Mouse (Mus musculus): ENCODE data around the gene Tbc1d1.

Gene Tbc1d1

DNA sequence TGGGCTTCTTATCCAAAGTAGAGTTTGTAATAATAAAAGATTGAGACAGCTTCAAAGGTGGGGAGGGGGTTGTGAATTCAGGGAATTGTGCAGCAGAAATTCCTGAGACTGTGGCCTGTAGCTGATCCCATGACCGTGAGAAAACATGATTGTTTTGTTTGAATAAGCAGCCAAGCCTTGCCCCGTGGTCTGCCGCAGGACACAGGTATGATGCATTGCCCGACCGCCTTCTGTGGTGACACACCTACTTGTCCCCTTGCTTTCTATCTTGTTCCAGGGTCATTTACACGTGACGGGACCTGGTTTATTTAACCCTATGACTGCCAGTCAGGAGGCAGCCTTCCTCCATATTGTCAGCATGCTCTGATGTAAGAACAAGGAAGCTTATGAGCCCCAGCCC lies 123.6 kb downstream of the Tbc1d1 start:
- no peak for DNase-seq (ENCODE audit: low read depth, low spot score)

DNA sequence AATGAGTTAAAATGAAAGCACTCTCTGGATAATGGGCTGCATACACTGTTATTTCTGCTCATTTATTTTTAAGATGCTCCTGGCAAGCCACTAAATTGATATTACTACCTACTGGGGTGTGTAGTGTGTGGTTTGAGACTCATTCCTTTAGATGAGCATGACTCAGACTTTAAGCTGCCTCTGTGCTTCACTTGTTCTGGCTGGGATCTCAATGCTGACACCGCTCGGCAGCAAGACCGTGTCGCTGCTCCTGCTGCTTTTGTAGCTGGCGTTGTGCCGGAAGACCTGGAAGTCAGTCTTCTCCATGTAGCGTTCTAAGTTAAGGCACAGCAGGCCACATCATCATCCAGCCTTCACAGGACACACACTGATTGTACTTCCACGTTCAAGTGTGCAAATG lies 124.1 kb downstream of the Tbc1d1 start:
- DNase-seq (ENCODE audit: low read depth, low spot score) = no peak

DNA sequence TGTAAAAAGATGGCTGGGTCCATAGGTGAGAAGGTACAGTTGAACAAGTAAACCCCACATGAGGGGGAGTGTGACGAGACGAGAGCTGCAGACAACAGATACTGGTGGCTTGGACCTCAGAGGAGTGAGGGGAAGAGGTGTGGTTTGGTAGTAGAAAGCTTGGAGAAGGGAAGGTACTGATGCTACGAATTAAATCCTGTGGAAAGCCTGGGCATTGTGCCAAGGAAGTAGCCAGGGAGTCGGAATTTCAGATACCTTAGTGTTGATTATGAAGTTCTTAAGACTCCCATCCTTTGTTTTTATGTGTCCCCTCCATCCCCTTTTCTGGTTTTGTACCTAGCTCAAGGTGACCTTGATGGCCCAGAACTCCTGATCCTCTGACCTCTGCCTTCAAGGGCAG lies 124.5 kb downstream of the Tbc1d1 start:
- DNase-seq (ENCODE audit: low read depth, low spot score) = no peak

DNA sequence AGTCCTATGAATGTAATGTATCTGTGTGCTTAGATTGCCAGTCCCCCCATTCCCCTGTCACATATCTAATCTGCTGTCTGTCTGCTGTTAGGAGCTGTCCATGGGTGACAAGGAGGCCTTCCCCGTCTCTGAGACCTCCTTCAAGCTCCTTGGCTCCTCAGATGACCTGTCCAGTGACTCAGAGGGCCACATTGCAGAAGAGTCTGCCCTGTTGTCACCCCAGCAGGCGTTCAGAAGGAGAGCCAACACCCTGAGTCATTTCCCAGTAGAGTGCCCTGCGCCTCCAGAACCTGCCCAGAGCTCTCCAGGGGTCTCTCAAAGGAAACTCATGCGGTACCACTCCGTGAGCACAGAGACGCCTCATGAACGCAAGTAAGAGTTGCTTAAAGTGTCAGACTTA lies 125.6 kb downstream of the Tbc1d1 start:
- DNase-seq (ENCODE audit: low read depth, low spot score) = no peak

DNA sequence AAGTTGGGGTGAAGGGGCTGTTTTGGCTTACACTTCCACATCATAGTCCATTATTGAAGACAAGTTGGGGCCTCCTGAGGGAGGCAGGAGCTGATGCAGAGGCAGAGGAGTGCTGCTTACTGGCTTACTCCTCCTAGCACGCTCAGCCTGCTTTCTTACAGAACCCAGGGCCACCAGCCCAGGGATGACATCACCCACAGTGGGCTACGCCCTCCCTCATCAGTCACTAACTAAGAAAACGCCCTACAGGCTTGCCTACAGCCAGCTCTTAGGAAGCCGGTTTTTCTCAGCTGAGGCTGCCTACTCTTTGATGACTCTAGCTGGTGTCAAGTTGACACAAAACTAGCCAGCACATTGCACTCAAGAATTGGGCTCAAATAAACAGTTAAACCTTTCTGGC lies 126.5 kb downstream of the Tbc1d1 start:
- peak; percentile 33 for DNase-seq (ENCODE audit: low read depth, low spot score)

DNA sequence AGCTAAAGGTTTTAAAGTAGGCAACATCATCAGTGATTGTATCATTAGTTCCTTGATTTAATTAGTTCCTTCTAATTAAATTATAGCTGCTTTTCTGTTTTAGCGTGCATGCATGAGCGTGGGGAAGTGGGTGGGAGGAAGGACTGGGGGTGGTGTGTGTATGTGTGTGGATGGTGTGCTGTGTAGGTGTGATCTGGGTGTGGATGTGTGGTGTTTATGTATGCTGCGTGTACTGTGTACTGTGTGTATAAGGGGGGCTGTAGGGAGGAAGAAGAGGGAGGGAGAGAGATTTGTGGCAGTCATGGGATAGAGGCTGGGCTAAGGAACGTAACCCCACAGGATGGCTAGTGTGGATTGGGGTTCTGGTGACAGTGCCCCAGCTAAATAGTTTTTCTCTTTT lies 129.2 kb downstream of the Tbc1d1 start:
- no peak for DNase-seq (ENCODE audit: low read depth, low spot score)

DNA sequence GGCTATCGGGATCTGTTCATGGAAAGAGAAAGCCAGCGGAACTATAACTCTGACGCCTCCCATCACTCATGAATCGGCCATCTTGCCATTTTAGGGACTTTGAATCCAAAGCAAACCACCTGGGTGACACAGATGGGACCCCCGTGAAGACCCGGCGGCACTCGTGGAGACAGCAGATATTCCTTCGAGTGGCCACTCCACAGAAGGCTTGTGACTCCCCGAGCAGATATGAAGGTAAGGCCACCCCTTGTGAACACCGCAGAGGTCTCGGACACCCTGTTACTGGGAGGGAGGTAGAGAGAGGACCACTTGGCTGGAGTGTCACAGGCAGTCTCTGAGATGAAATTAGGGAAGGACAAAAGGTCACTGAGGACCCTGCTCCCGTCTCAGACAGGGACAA lies 129.7 kb downstream of the Tbc1d1 start:
- no peak for DNase-seq (ENCODE audit: low read depth, low spot score)

DNA sequence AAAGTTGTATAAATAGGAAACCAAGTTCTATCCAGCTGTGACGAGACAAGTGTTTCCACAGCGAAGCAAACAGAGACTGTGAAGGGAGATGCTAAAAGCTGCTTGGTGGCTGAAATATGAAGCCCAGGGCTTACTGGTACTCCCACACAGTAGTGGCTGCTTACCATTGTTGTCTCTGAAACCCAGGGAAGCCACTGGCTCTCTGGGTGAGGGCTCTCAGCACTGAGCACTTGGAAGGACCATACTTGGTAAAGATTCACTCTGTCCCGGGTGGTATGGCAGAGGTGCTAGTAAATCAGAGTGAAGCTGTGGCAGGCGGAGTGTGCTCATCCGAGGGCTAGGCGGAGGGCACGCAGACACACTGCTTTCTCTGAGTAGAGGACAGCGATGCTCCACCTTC lies 131.2 kb downstream of the Tbc1d1 start:
- no peak for DNase-seq (ENCODE audit: low read depth, low spot score)

DNA sequence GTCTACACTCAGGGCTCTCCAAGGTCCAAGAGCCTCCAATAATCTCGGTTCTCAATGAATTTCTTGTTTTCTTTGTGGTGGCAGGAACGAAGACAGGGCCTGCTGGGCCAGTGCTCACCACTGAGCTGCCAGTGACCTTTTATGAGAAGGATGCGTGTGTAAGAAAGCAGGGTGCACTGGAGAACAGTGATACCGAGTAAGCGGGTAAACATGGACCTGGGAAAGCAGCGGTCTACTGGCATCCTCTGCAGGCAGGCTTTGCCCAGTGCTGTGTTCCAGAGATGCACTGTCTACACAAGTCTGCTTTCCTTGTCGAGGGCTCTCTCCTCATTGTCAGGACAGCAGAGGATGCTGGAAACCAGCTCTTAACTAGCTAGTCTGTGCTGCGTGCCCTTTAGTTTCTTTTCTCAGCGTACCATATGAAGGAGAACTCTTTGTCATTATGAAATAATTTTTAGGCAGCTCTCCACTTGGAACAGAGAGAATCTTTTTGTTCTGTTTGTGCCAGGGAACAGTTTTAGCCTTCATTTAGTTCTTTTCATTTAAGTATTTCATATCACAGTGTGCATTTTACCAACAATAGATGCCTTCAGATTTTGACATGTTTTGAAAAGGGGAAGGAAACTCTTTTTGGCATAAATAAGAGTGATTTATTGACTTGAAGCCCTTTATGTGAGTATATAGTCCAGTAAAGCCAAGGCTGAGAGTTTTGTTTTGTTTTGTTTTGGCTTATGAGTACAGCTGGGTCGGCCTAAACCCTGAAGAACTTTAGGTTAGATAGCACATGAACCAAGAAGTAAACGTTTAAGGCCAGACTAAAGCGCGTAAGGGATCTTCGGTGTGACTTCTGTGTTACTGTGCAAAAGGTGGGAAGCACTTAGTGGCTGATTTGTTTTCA lies 132.2 kb downstream of the Tbc1d1 start:
- no peak for DNase-seq (ENCODE audit: low read depth, low spot score)

DNA sequence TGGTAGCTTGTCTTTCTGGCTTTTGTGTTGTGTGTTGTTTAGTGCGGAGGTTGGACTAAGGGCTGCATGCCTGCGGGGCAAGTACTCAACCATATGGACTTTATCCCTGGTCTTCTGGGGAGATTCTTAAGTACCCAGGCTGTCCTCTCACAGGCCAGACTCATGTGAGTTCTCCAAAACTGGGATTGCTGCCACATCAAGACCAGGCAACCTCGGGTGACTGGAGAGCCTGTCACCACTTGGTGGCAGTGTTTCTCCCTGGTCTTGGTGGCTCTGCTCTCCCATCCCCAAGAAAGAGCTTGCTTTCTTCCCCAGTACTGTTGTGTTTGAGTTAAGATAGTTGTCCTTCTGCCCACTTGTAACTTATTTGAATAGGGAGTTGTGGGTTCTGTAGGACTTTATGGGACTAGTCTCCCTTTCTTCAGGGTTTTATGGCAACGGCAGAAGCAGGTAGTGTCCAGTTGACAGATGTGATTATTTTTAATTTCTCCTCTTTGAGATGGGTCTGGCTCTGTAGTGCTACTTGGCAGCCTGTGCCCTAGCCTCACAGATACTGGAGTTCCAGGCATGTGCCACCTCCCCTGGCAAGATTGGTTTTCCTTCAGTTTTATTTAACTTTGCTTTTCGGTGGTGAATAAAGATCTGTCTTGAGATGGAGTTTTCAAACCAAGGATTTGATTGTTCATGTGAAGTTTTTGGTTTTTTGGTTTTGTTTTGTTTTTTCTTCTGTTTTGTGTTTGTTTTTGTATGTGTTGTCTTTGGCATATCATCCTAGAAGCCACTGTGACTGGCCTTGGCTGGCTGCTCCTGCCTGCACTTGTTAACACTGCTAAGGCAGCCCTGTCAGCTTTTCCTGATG lies 133.3 kb downstream of the Tbc1d1 start:
- peak; percentile 77 for DNase-seq (ENCODE audit: low read depth, low spot score)

DNA sequence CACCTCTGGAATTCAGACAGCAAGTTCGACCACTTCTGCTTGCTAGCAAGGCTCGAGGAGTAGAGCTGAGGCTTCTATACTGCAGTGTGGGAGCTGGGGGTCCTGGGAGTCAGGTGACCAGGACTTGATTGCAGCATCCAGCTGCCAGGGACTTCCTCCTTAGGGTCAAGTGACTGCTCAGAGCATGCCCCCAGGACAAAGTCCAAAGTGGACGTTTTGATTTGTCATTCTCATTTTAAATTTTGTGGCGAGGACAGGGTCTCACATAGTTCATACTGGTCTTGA lies 133.9 kb downstream of the Tbc1d1 start:
- DNase-seq (ENCODE audit: low read depth, low spot score) = no peak

DNA sequence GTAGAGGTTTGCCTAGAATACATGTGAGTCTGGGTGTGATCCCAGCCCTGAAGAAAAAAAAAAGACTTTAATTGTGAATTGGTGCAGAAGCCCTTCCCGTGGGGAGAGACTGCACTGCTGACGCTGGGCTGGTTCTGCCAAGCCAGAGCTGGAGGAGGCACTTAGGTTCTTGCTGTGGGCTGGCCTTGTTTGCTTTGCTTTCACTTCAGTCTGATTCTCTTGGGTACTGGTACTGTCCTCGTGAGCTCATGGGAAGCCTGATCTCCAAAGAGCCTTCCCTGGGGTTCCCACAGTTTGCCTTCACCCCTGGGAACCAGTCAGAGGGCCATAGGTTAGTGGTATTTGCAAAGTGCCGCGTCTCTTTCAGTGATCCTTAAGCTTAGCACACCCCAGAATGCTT lies 135.6 kb downstream of the Tbc1d1 start:
- no peak for DNase-seq (ENCODE audit: low read depth, low spot score)

DNA sequence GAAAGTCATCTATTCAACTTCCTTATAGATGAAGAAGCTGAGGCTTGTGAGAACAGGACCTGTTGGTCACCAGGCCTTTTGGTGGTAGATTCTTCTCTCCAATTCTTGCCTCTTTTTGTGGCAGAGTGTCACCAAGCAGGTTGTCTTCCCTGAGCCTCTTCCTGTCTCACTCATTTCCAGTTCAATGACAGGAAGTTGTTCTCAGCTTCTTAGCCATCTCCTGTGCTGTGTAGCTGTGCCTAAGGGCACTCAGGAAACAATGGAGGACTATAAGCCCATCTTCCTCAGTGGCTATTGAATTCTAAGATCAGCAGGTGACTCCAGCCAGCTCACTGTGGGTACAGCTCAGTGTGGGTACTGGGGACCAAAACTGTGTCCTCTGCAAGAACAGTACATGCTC lies 139.5 kb downstream of the Tbc1d1 start:
- DNase-seq (ENCODE audit: low read depth, low spot score) = no peak

DNA sequence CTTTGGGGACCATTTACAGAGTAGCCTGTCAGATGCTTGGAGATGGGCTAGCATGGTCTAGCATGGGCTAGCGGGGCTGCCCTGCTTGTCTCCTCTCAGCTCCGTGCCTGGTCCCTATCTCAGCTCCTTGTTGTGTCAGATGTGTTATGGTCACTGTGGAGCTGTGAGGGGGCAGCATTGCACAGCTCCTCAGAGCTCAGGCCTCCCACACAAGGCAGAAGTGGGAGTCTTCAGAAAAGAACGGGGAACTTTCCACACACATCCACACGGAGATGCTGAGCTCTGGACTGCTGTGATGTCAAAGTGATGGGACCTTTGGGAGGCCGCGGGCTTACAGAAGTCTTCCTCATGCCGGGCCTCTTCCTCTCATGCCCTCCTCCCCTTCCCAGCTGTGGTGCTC lies 140.2 kb downstream of the Tbc1d1 start:
- no peak for DNase-seq (ENCODE audit: low read depth, low spot score)

DNA sequence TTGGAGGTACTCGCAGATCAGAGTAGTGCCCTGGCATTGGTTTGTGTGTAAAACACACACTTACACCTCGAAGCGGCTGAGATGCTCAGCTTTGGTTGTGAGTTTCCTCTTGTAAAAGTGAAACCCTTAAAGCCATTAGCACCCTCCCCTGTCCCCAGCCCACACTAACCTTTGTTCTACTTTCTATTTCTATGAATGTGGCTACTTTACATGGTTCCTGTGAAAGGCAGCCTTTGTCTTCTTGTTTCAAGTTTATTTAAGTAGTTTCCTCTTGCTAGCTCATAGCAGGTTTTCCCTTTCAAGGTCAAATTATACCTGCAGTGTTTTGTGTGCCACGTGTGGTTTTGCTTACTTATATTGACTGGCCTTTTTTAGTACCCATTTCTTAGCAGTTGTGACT lies 141.0 kb downstream of the Tbc1d1 start:
- DNase-seq (ENCODE audit: low read depth, low spot score) = peak; percentile 49

DNA sequence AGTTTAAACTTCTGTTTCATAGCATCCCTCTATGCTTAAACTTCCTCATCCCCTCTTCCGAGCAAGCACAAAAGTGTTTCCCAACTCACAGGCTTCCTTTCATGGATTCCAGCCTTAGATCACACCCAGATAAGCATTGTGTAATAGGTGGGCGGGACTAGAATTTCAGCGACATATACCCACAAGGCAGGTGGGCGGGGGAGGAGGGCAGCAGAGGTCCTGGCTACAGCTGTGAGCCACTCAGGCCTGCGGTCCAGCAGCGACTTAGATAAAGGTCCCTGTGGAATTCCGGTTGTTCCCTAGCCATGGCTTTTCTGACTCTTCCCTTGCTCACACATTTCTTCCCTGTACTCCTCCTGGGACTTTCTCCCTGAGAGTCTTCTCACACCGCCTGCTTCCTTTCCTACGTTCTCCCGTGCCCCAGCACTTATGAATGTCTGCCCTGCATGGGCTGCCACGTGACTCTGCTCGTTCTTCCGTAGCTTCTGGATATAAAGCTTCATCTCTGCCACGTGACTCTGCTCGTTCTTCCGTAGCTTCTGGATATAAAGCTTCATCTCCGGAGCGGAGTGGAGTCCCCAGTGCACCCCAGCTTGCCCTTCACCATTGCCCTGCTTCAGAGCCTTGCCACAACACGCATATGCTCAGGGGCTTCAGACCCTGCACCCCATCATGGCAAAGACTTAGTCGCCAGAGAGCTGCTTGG lies 142.4 kb downstream of the Tbc1d1 start:
- DNase-seq (ENCODE audit: low read depth, low spot score) = peak; percentile 63

DNA sequence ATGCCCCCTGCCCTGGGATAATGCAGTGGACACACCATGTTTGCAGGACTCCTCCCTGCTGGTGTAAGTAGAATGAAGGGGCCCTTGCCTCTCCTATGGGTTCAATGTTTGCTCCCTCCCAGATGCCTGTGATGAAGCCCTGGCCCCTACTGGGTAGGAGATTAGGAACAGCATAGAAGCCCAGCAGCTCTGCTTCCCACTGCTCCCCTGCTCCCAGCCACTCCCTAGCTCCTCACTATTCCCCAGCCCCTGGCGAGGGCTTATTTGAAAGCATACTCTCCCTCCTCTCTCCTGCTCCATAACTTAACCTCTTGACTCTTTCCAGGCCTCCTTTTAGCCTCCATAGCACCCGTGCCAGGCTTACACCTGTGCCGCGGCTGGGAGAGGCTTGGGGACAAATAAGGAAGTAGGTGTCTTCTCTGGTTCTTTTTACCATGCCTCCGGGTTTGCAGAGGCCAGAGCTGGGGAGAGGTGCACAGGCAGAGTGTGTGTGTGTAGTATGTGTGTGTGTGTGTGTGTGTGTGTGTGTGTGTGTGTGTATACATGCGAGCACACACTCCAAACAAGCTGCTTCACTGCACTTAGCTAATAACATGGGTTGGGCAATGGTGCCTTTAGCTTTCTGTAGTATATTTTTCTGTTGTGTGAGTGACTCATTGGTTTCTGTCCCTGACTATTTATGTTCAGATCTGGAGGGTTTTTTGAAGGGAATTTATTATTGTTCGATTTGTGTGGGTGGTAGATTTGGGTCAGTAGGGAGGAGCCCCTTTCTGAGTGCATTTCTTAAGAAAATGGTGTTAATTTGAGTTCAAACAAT lies 143.6 kb downstream of the Tbc1d1 start:
- DNase-seq (ENCODE audit: low read depth, low spot score) = no peak

DNA sequence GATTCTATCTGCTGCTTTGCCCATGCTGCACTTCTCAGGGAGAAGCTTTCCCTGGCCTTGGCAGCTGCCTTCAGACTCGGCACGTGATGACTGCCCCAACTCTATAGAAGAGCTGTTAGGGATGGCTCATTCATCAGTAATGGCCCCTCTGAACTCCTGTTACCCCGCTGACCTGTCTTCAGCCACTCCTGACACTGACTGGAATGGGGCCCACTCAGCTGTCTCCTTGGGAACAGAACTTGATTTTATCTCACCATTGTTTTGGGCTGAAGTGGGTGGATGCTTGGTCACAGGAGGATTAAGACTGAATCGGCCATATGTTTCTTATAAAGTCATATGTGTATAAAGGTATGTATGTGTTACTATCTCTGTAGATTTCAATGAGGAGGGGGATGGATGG lies 145.1 kb downstream of the Tbc1d1 start:
- no peak for DNase-seq (ENCODE audit: low read depth, low spot score)

DNA sequence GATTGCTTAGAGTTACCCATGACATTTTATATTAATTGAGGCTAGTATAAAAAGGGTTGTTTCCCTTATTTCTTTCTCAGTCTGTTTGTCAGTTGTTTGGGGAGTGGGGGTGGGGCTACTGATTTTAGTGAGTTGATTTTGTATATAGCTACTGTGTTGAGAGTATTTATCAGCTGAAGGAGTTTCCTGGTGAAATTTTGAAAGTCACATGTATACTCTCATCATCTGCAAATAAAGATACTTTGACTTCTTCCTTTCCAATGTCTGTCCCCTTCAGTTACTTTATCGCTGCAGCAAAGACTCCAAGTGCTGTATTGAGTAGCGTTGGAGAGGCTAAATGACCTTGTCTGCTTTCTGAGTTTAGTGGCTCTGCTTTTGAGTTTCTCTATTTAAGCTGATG lies 151.2 kb downstream of the Tbc1d1 start:
- no peak for DNase-seq (ENCODE audit: low read depth, low spot score)

DNA sequence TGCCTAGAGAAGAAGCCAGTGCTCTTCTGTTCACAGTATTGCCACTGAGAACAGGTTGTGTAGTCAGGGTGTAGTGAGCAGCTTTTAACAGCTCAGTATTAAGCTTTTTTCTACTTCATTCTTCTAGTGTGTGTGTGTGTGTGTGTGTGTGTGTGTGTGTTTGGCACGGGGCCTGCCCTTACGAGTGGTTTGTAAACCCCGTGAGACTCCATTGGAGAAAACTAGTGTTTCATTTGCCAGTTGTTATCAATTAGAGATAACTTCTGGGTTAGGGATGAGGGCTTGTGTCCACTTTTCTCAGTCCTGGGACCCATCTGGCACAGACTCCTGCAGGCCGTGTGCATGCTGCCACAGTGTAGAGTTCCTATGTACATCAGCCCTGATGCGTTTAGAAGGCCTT lies 156.2 kb downstream of the Tbc1d1 start:
- no peak for DNase-seq (ENCODE audit: low read depth, low spot score)

DNA sequence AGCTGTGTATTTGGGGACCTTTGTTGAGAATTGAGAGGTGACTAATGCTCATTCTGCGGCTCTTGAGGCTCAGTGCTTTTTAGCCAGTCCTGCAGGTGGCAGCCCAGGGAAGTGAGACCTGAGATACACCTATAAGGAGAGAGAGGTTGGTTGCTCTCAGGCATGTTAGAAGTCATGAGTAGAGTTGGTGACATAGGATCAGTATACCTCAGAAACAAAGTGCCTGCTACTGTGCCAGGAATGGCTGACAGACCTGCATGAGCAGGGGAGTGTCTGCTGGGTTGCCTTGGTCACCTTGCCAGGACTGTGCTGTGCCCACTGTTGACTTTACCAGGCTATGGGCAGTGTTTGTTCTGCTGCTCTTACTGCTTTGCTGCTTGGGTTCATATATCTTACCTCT lies 157.4 kb downstream of the Tbc1d1 start:
- DNase-seq (ENCODE audit: low read depth, low spot score) = no peak
